Mouse (Mus musculus) ES-Bruce4 (cell line): ENCODE data around the gene Adamts9.

Experiments
- CTCF ChIP-seq: IDR thresholded peaks from one replicate; pipeline ENCODE4 v1.8.1; 2011; ENCODE audit warnings: low read depth, low read length
- POLR2A ChIP-seq: IDR thresholded peaks from one replicate; pipeline ENCODE4 v1.8.1; 2011; ENCODE audit warnings: low read length; ENCODE audit not compliant: insufficient read depth

DNA sequence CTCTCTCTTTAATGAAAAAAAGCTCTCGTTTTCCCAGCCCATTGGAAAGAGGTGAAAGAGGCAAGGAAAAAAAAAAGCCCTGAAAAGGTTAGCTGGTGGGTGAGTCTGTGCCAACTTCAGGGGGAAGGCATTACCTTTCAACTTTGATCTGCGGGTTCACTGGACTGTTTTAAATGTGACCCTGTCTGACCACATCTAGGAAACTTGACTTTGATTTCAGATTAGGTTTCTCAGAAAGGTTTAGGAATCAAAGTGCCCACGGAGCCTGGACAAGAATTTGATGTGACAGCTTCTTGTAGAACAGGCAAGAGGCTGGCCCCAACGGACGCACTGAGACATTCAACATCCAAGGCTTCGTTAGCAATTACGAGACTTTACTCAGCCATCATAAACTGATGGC is 119.3 kb downstream of the Adamts9 start:
- TF ChIP-seq CTCF (no peak), POLR2A (no peak)
